Mouse (Mus musculus): Measurements from ENCODE around the gene Klhl5. TPM values are rescaled to one million over a fixed set of nuclear protein-coding genes. Genes with fewer than 3 reads are reported as not detected.

The Klhl5 gene
- 42.8 and 52.3 TPM in 2 replicates for polyA plus RNA-seq (2015; fragmentation: Nextera tagmentation; extraction: Ambion mirVana)

- Histone ChIP-seq H3K9me3 (no peaks in the 10 kb centered on the region), H3K36me3 (no peaks in the 10 kb centered on the region), H3K9ac (peak within 1 kb of the TSS; percentile 86), H3K27me3 (no peaks in the 10 kb centered on the region), H3K27ac (peak within 1 kb of the TSS; percentile 77), H3K4me2 (peak within 1 kb of the TSS; percentile 75), H3K4me1 (replicated peaks) (peaks cover 10% of the 10 kb centered on the region; the same call in 1 of the 2 replicates), H3K4me3 (peak within 1 kb of the TSS; percentile 74)
- WGBS: 5% methylated on average over 45 of the region's 56 CpGs
- peak; percentile 93 for ATAC-seq (ENCODE audit: low FRiP score)
Observed at GRCm38 (mm10) chr5:65106876-65107772, at the start of gene Klhl5. Gene Klhl5 (plus strand): TSS chr5:65107539.

- Histone ChIP-seq H3K4me3 (no peak overlapping the region), H3K9me3 (no peaks in the 10 kb centered on the region), H3K27ac (no peak overlapping the region), H3K4me1 (replicated peaks) (no peaks in the 10 kb centered on the region; the same call in 1 of the 2 replicates), H3K4me2 (no peak overlapping the region), H3K9ac (no peak overlapping the region), H3K36me3 (no peaks in the 10 kb centered on the region), H3K27me3 (no peaks in the 10 kb centered on the region)
- WGBS: 96% methylated on average over 6 of the region's 6 CpGs
- no peak for ATAC-seq (ENCODE audit: low FRiP score)
Observed at GRCm38 (mm10) chr5:65057596-65057995, 49.7 kb upstream of the Klhl5 start.

- H3K9me3 ChIP-seq: no peaks in the 10 kb centered on the region
- 63% methylated on average over 2 of the region's 2 CpGs for WGBS
- no peak overlapping the region for H3K4me2 ChIP-seq
- no peaks in the 10 kb centered on the region for H3K4me1 ChIP-seq (replicated peaks)
- no peak for ATAC-seq (ENCODE audit: low FRiP score)
- H3K36me3 ChIP-seq: no peaks in the 10 kb centered on the region
- no peak overlapping the region for H3K9ac ChIP-seq
- H3K27ac ChIP-seq: no peak overlapping the region
- H3K27me3 ChIP-seq: no peaks in the 10 kb centered on the region
- H3K4me3 ChIP-seq: no peak overlapping the region
Observed at GRCm38 (mm10) chr5:65059806-65060205, 47.5 kb upstream of the Klhl5 start.

- no peak overlapping the region for H3K27ac ChIP-seq
- no peak for ATAC-seq (ENCODE audit: low FRiP score)
- H3K9me3 ChIP-seq: no peaks in the 10 kb centered on the region
- WGBS: 93% methylated on average over 4 of the region's 4 CpGs
- H3K27me3 ChIP-seq: no peaks in the 10 kb centered on the region
- no peak overlapping the region for H3K4me2 ChIP-seq
- no peak overlapping the region for H3K9ac ChIP-seq
- H3K4me3 ChIP-seq: no peak overlapping the region
- H3K4me1 ChIP-seq (replicated peaks): no peaks in the 10 kb centered on the region
- H3K36me3 ChIP-seq: no peaks in the 10 kb centered on the region
Observed at GRCm38 (mm10) chr5:65062236-65062635, 45.1 kb upstream of the Klhl5 start.

DNA sequence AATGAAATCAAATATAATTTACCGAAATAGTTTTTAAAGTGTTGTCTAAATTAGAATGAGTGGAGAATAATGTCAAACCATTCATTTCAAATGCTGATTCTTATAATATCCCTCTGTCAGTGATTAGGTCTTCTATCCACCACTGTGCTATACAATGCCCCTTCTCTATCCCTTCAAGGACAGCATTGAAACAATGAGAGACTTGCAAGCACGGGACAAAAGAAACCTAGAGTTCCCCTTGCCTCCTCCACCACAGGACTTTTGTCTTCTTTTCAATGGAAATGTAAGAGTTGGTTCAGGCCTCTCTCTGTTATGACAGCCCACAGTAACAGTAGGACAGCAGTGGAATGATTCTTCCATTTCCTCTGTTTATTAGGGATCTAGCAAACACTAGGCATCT lies 44.1 kb upstream of the Klhl5 start:
- H3K4me1 ChIP-seq (replicated peaks): no peaks in the 10 kb centered on the region
- WGBS: 66% methylated on average over 2 of the region's 2 CpGs
- no peaks in the 10 kb centered on the region for H3K9me3 ChIP-seq
- no peaks in the 10 kb centered on the region for H3K27me3 ChIP-seq
- no peak for ATAC-seq (ENCODE audit: low FRiP score)
- no peak overlapping the region for H3K4me3 ChIP-seq
- no peak overlapping the region for H3K27ac ChIP-seq
- H3K4me2 ChIP-seq: no peak overlapping the region
- H3K9ac ChIP-seq: no peak overlapping the region
- no peaks in the 10 kb centered on the region for H3K36me3 ChIP-seq

DNA sequence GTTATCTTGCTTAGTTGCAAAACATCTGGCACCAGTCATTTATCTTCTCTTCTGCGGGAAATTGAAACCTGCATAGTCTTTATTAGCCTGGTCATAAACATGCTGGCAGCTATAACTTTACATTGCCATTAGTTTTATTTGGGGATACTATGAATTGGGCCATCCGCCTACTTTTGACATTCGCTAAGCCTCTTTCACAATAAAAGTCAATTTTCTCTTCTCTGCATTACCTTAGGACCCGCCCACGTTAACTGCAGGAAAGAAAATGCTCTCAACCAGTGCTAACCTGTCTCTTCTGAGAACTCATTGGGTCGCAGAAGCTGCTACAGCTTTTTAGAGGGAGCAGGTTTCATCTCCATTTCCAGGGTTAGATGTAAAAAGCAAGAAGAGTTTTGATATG lies 39.2 kb upstream of the Klhl5 start:
- Histone ChIP-seq H3K9me3 (no peaks in the 10 kb centered on the region), H3K36me3 (no peaks in the 10 kb centered on the region), H3K27ac (no peak overlapping the region), H3K27me3 (no peaks in the 10 kb centered on the region), H3K4me3 (no peak overlapping the region), H3K9ac (no peak overlapping the region), H3K4me1 (replicated peaks) (peaks cover 2% of the 10 kb centered on the region; the same call in 1 of the 2 replicates), H3K4me2 (no peak overlapping the region)
- 91% methylated on average over 6 of the region's 6 CpGs for WGBS
- ATAC-seq (ENCODE audit: low FRiP score): no peak

- Histone ChIP-seq H3K9me3 (no peaks in the 10 kb centered on the region), H3K27me3 (no peaks in the 10 kb centered on the region), H3K27ac (peak overlapping the region; percentile 50; the same call in 1 of the 2 replicates), H3K4me1 (replicated peaks) (peaks cover 2% of the 10 kb centered on the region; the same call in 1 of the 2 replicates), H3K4me2 (no peak overlapping the region), H3K36me3 (no peaks in the 10 kb centered on the region), H3K9ac (no peak overlapping the region), H3K4me3 (no peak overlapping the region)
- no peak for ATAC-seq (ENCODE audit: low FRiP score)
- WGBS: 67% methylated on average over 11 of the region's 11 CpGs
Observed at GRCm38 (mm10) chr5:65069872-65070271, 37.5 kb upstream of the Klhl5 start.

DNA sequence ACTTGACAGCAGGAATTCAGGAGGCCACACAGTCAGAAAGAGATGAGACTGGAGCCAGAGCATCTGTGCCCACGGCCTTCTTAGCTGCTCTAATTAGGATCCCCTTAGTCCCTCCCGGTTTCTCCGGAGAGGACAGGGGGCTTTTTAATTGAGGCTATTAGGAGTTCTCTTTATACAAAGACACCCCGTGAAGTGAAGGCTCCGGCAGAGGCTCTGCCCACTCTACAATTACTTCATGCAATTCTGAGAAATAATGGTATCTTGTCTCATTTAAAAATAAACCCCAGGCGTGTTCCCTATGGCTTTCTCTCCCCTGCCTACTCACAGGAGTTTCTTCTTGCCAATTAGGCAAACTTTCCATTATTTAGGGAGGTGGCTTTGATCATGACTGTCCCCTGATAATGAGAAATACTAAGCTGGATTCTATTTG lies 35.6 kb upstream of the Klhl5 start:
- Histone ChIP-seq H3K27me3 (no peaks in the 10 kb centered on the region), H3K9me3 (no peaks in the 10 kb centered on the region), H3K9ac (no peak overlapping the region), H3K27ac (no peak overlapping the region; the same call in 1 of the 2 replicates), H3K4me2 (no peak overlapping the region), H3K4me3 (no peak overlapping the region), H3K4me1 (replicated peaks) (peaks cover 2% of the 10 kb centered on the region; the same call in 1 of the 2 replicates), H3K36me3 (no peaks in the 10 kb centered on the region)
- peak; percentile 40; the same call in 1 of the 2 replicates for ATAC-seq (ENCODE audit: low FRiP score)
- WGBS: 20% methylated on average over 6 of the region's 6 CpGs

- ATAC-seq (ENCODE audit: low FRiP score): no peak
- H3K9me3 ChIP-seq: no peaks in the 10 kb centered on the region
- H3K27ac ChIP-seq: no peak overlapping the region
- peaks cover 2% of the 10 kb centered on the region; the same call in 1 of the 2 replicates for H3K4me1 ChIP-seq (replicated peaks)
- H3K9ac ChIP-seq: no peak overlapping the region
- 76% methylated on average over 4 of the region's 4 CpGs for WGBS
- no peaks in the 10 kb centered on the region for H3K36me3 ChIP-seq
- H3K4me3 ChIP-seq: no peak overlapping the region
- no peak overlapping the region for H3K4me2 ChIP-seq
- H3K27me3 ChIP-seq: no peaks in the 10 kb centered on the region
Observed at GRCm38 (mm10) chr5:65073247-65073646, 34.1 kb upstream of the Klhl5 start.

GRCm38 (mm10) chr5:65074693-65075092 lies 32.6 kb upstream of the Klhl5 start:
- WGBS: 74% methylated on average over 7 of the region's 7 CpGs
- H3K36me3 ChIP-seq: no peaks in the 10 kb centered on the region

GRCm38 (mm10) chr5:65076087-65076486 lies 31.3 kb upstream of the Klhl5 start:
- Histone ChIP-seq H3K9ac (no peak overlapping the region), H3K4me1 (replicated peaks) (no peaks in the 10 kb centered on the region; the same call in 1 of the 2 replicates), H3K36me3 (no peaks in the 10 kb centered on the region), H3K27ac (no peak overlapping the region), H3K4me2 (no peak overlapping the region), H3K4me3 (no peak overlapping the region), H3K27me3 (no peaks in the 10 kb centered on the region), H3K9me3 (no peaks in the 10 kb centered on the region)
- WGBS: 87% methylated on average over 2 of the region's 2 CpGs
- ATAC-seq (ENCODE audit: low FRiP score): no peak

More at GRCm38 (mm10) chr5:65074693-65075092, 32.6 kb upstream of the Klhl5 start:
- Histone ChIP-seq H3K9ac (no peak overlapping the region), H3K27ac (no peak overlapping the region), H3K9me3 (no peaks in the 10 kb centered on the region), H3K27me3 (no peaks in the 10 kb centered on the region), H3K4me3 (no peak overlapping the region), H3K4me1 (replicated peaks) (peaks cover 2% of the 10 kb centered on the region; the same call in 1 of the 2 replicates), H3K4me2 (no peak overlapping the region)
- no peak for ATAC-seq (ENCODE audit: low FRiP score)

- no peaks in the 10 kb centered on the region for H3K27me3 ChIP-seq
- ATAC-seq (ENCODE audit: low FRiP score): no peak
- no peak overlapping the region for H3K9ac ChIP-seq
- H3K36me3 ChIP-seq: no peaks in the 10 kb centered on the region
- 58% methylated on average over 3 of the region's 3 CpGs for WGBS
- no peak overlapping the region for H3K4me2 ChIP-seq
- no peak overlapping the region for H3K27ac ChIP-seq
- H3K4me1 ChIP-seq (replicated peaks): no peaks in the 10 kb centered on the region; the same call in 1 of the 2 replicates
- no peak overlapping the region for H3K4me3 ChIP-seq
- no peaks in the 10 kb centered on the region for H3K9me3 ChIP-seq
Observed at GRCm38 (mm10) chr5:65076748-65077147, 30.6 kb upstream of the Klhl5 start.

Data from hindbrain, embryonic 13.5 days (tissue).